Comparison of ENCODE assay signal across 7 mouse cellular contexts in the genomic region with DNA sequence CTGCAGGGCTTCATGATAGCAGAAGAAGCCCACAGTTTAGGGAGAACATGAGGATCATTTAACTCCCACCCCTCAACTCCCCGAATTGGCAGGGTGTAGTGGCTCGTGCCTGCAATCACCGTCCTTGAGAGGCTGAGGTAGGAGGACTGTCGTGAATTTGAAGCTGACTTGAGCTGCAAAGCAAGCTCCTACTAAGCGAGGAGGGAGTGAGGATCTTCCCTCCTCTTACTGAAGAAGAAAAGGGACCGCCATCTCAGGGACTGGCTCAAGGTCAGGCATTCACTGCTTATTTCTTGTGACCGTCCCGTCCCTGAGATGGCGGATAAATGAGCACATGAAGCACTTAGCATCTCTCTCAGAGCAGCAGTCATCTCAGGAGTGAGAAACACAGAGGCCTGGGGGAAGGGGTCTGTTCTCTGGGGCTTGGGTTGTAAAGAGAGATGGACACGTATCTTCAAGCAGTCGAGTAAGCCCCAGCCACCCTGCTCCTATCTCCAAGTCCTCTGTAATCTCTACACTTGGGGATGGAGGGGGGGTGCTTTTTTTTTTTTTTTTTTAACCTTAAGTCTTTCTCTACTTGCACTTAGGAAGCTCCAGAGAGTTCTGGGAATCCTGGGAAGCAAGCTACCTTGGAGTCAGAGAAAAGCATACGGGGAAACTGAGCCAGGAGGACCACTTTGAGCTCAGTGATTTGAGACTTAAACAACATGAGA. TPM values are rescaled to one million over a fixed set of nuclear protein-coding genes. Genes with fewer than 3 reads are reported as not detected.
DNase-seq lines count a peak whose midpoint lies in the region; ATAC-seq lines count a peak whose summit lies in the region.

No protein-coding gene starts in this region.

- H3K27me3 ChIP-seq in lung, embryonic 16.5 days (ENCODE audit: control insufficient read depth, insufficient read depth, low read depth, low read length): no peaks in the 10 kb centered on the region
- H3K27me3 ChIP-seq in forebrain, embryonic 10.5 days (ENCODE audit: poor library complexity, severe bottlenecking): 0 out of 2 replicates have a peak, but pooled peaks cover 3% of the 10 kb centered on the region
- no peaks in the 10 kb centered on the region for H3K27me3 ChIP-seq in limb, embryonic 13.5 days
- H3K27me3 ChIP-seq in stomach, embryonic 14.5 days (ENCODE audit: control insufficient read depth, insufficient read depth, low read length): no peaks in the 10 kb centered on the region

- WGBS in lung, embryonic 16.5 days: 26% methylated on average over 12 of the region's 12 CpGs
- WGBS in forebrain, embryonic 10.5 days: 65% methylated on average over 12 of the region's 12 CpGs
- 39% methylated on average over 12 of the region's 12 CpGs for WGBS in limb, embryonic 13.5 days
- WGBS in stomach, embryonic 14.5 days: 44% methylated on average over 12 of the region's 12 CpGs

- no peak for DNase-seq in lung, postnatal 10 days
- no peak for DNase-seq in forebrain, embryonic 10.5 days (ENCODE audit: extremely low spot score, low spot score)
- DNase-seq in right cerebral cortex, postnatal 10 days (ENCODE audit: low spot score in 2 of 2): no peak
- no peak for DNase-seq in thymus, postnatal 14 days

- H3K4me1 ChIP-seq in lung, embryonic 16.5 days (replicated peaks; ENCODE audit: control insufficient read depth, insufficient read depth, low read length): peaks cover 57% of the 10 kb centered on the region
- peaks cover 62% of the 10 kb centered on the region for H3K4me1 ChIP-seq in forebrain, embryonic 10.5 days
- peaks cover 52% of the 10 kb centered on the region for H3K4me1 ChIP-seq in limb, embryonic 13.5 days
- H3K4me1 ChIP-seq in stomach, embryonic 14.5 days (ENCODE audit: control insufficient read depth, insufficient read depth, low read length): peaks cover 38% of the 10 kb centered on the region

- no peaks in the 10 kb centered on the region for H3K36me3 ChIP-seq in lung, embryonic 16.5 days (ENCODE audit: control insufficient read depth, insufficient read depth, low read length)
- H3K36me3 ChIP-seq in forebrain, embryonic 10.5 days (replicated peaks): peaks cover 6% of the 10 kb centered on the region
- H3K36me3 ChIP-seq in limb, embryonic 13.5 days: peaks cover 5% of the 10 kb centered on the region
- H3K36me3 ChIP-seq in stomach, embryonic 14.5 days (ENCODE audit: control insufficient read depth, insufficient read depth, low read length): no peaks in the 10 kb centered on the region

- no peak for ATAC-seq in lung, embryonic 16.5 days (ENCODE audit: low read depth)
- no peak for ATAC-seq in limb, embryonic 13.5 days (ENCODE audit: low FRiP score, low read depth)
- no peak for ATAC-seq in stomach, embryonic 14.5 days (ENCODE audit: insufficient number of reproducible peaks, insufficient read depth, low FRiP score, low read depth)

- H3K4me2 ChIP-seq in lung, embryonic 16.5 days (ENCODE audit: low read depth, low read length): peak overlapping the region; percentile 59
- H3K4me2 ChIP-seq in limb, embryonic 13.5 days (replicated peaks): peak overlapping the region; percentile 74
- H3K4me2 ChIP-seq in stomach, embryonic 14.5 days (replicated peaks; ENCODE audit: low read depth, low read length): peak overlapping the region; percentile 47

- H3K9ac ChIP-seq in lung, embryonic 16.5 days (ENCODE audit: low read length): peak overlapping the region; percentile 51
- H3K9ac ChIP-seq in limb, embryonic 13.5 days: peak overlapping the region; percentile 35; the same call in 1 of the 2 replicates
- no peak overlapping the region; the same call in 1 of the 2 replicates for H3K9ac ChIP-seq in stomach, embryonic 14.5 days (replicated peaks; ENCODE audit: low read depth, low read length)

- no peaks in the 10 kb centered on the region for H3K9me3 ChIP-seq in lung, embryonic 16.5 days (ENCODE audit: control insufficient read depth, low read length)
- H3K9me3 ChIP-seq in forebrain, embryonic 10.5 days: no peaks in the 10 kb centered on the region
- no peaks in the 10 kb centered on the region for H3K9me3 ChIP-seq in limb, embryonic 13.5 days
- H3K9me3 ChIP-seq in stomach, embryonic 14.5 days (ENCODE audit: control insufficient read depth, low read depth, low read length): no peaks in the 10 kb centered on the region

- H3K27ac ChIP-seq in lung, embryonic 16.5 days (ENCODE audit: low read length): peak overlapping the region; percentile 97
- peak overlapping the region; percentile 84 for H3K27ac ChIP-seq in forebrain, embryonic 10.5 days
- H3K27ac ChIP-seq in limb, embryonic 13.5 days: peak overlapping the region; percentile 90
- peak overlapping the region; percentile 90 for H3K27ac ChIP-seq in stomach, embryonic 14.5 days (ENCODE audit: low read length)

- peak overlapping the region; percentile 47 for H3K4me3 ChIP-seq in lung, embryonic 16.5 days (ENCODE audit: low read length)
- peak overlapping the region; percentile 55 for H3K4me3 ChIP-seq in forebrain, embryonic 10.5 days
- H3K4me3 ChIP-seq in limb, embryonic 13.5 days: peak overlapping the region; percentile 40; the same call in 1 of the 2 replicates
- 0 out of 2 replicates have a peak overlapping the region, but pooled peaks have one; percentile 28 for H3K4me3 ChIP-seq in stomach, embryonic 14.5 days (ENCODE audit: low read depth, low read length)

RNA-seq across cellular contexts. Expression of a gene that starts 1.1 kb away (rescaled TPM):
- polyA plus RNA-seq in lung, embryonic 16.5 days (2015; fragmentation: Nextera tagmentation; extraction: Ambion mirVana): 1.4 and 1.6 TPM in 2 replicates
- polyA plus RNA-seq in forebrain, embryonic 10.5 days (2016; fragmentation: Nextera tagmentation; extraction: Ambion mirVana): 1.5 TPM in 2 replicates
- polyA plus RNA-seq in limb, embryonic 13.5 days (2015; fragmentation: Nextera tagmentation; extraction: Ambion mirVana): 0.93 and 1.1 TPM in 2 replicates
- 1.7 and 2.3 TPM in 2 replicates for polyA plus RNA-seq in stomach, embryonic 14.5 days (2014; fragmentation: Nextera tagmentation; extraction: Ambion mirVana)

RNA-seq across cellular contexts. Expression of a gene that starts 19.1 kb away (rescaled TPM):
- polyA plus RNA-seq in lung, embryonic 16.5 days (2015; fragmentation: Nextera tagmentation; extraction: Ambion mirVana): 19.4 and 20.3 TPM in 2 replicates
- 22.9 and 24.1 TPM in 2 replicates for polyA plus RNA-seq in forebrain, embryonic 10.5 days (2016; fragmentation: Nextera tagmentation; extraction: Ambion mirVana)
- polyA plus RNA-seq in limb, embryonic 13.5 days (2015; fragmentation: Nextera tagmentation; extraction: Ambion mirVana): 28.9 and 29.2 TPM in 2 replicates
- polyA plus RNA-seq in stomach, embryonic 14.5 days (2014; fragmentation: Nextera tagmentation; extraction: Ambion mirVana): 21.6 and 22.3 TPM in 2 replicates

RNA-seq across cellular contexts. Expression of a gene that starts 28.5 kb away (rescaled TPM):
- 33.2 and 36.6 TPM in 2 replicates for polyA plus RNA-seq in lung, embryonic 16.5 days (2015; fragmentation: Nextera tagmentation; extraction: Ambion mirVana)
- 45.7 and 49.7 TPM in 2 replicates for polyA plus RNA-seq in forebrain, embryonic 10.5 days (2016; fragmentation: Nextera tagmentation; extraction: Ambion mirVana)
- 39.5 and 40.0 TPM in 2 replicates for polyA plus RNA-seq in limb, embryonic 13.5 days (2015; fragmentation: Nextera tagmentation; extraction: Ambion mirVana)
- 33.7 and 35.1 TPM in 2 replicates for polyA plus RNA-seq in stomach, embryonic 14.5 days (2014; fragmentation: Nextera tagmentation; extraction: Ambion mirVana)

RNA-seq across cellular contexts. Expression of a gene that starts 35.8 kb away (rescaled TPM):
- polyA plus RNA-seq in lung, embryonic 16.5 days (2015; fragmentation: Nextera tagmentation; extraction: Ambion mirVana): 36.3 and 36.4 TPM in 2 replicates
- 9.5 and 10.9 TPM in 2 replicates for polyA plus RNA-seq in forebrain, embryonic 10.5 days (2016; fragmentation: Nextera tagmentation; extraction: Ambion mirVana)
- 34.1 and 34.3 TPM in 2 replicates for polyA plus RNA-seq in limb, embryonic 13.5 days (2015; fragmentation: Nextera tagmentation; extraction: Ambion mirVana)
- 61.4 and 62.9 TPM in 2 replicates for polyA plus RNA-seq in stomach, embryonic 14.5 days (2014; fragmentation: Nextera tagmentation; extraction: Ambion mirVana)

RNA-seq across cellular contexts. Expression of a gene that starts 47.0 kb away (rescaled TPM):
- 56.6 and 57.8 TPM in 2 replicates for polyA plus RNA-seq in lung, embryonic 16.5 days (2015; fragmentation: Nextera tagmentation; extraction: Ambion mirVana)
- polyA plus RNA-seq in forebrain, embryonic 10.5 days (2016; fragmentation: Nextera tagmentation; extraction: Ambion mirVana): 69.7 and 77.3 TPM in 2 replicates
- 56.0 and 61.0 TPM in 2 replicates for polyA plus RNA-seq in limb, embryonic 13.5 days (2015; fragmentation: Nextera tagmentation; extraction: Ambion mirVana)
- polyA plus RNA-seq in stomach, embryonic 14.5 days (2014; fragmentation: Nextera tagmentation; extraction: Ambion mirVana): 39.9 and 41.0 TPM in 2 replicates
